Mouse (Mus musculus): Measurements from ENCODE around the gene Myh7b.

DNA sequence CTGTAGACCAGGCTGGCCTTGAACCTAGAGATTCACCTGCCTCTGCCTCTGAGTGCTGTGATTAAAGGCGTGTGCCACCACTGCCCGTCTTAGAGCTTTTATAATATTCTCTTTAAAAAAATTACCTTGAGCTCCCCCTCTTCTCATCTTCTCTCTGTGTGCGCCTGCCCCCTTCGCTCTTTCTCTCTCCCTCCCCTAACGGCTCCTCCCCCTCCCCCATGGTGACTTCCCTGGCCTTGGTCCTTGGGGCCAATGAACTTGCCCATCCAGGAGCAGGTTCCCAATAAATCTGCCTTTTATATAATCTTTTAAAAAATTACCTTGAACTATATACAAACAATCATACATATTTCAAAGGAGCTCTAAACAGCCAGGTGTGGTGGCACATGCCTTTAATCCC lies 28.0 kb upstream of the Myh7b start:
- TF ChIP-seq CTCF (IDR thresholded peaks at IDR 0.05; ENCODE audit: extremely low read depth, insufficient read length, insufficient replicate concordance, low read depth, low read length) (no peak), POLR2A (IDR thresholded peaks at IDR 0.05; ENCODE audit: low read depth, low read length) (no peak)

Data from small intestine, adult 2 months (tissue).